Mouse (Mus musculus) hindbrain, embryonic 14.5 days (tissue): ENCODE results near the gene Ccdc115. TPM values are rescaled to one million over a fixed set of nuclear protein-coding genes. Genes with fewer than 3 reads are reported as not detected.

Experiments
- ATAC-seq: fragments of 200-750 bp; cut with Nextera tagmentation; 2 replicates; pipeline ENCODE4 v1.8.0; 2017; ENCODE audit warnings: moderate number of reproducible peaks, mild to moderate bottlenecking, moderate TSS enrichment, moderate library complexity; ENCODE audit not compliant: low FRiP score
- DNase-seq: peaks from one replicate; pipeline ENCODE4 v3.0.0-alpha.2; 2015; ENCODE audit warnings: low spot score
- H3K27ac ChIP-seq: fragments of 300-500 bp; sonication (generic); 2 replicates; pipeline ENCODE4 v1.5.1; 2014; ENCODE audit warnings: mild to moderate bottlenecking, moderate library complexity
- H3K27me3 ChIP-seq: fragments of 300-500 bp; sonication (generic); 2 replicates; pipeline ENCODE4 v1.6.1; 2014; ENCODE audit warnings: mild to moderate bottlenecking, low read length, mixed read lengths; ENCODE audit not compliant: control insufficient read depth, insufficient read depth
- H3K36me3 ChIP-seq: fragments of 300-500 bp; sonication (generic); replicated peaks from 2 replicates; pipeline ENCODE4 v1.6.1; 2014; ENCODE audit not compliant: control insufficient read depth, insufficient read depth
- H3K4me1 ChIP-seq: fragments of 300-500 bp; sonication (generic); replicated peaks from 2 replicates; pipeline ENCODE4 v1.6.1; 2014; ENCODE audit warnings: antibody characterized with exemption, low read length, mixed read lengths; ENCODE audit not compliant: control insufficient read depth, insufficient read depth
- H3K4me2 ChIP-seq: fragments of 300-500 bp; sonication (generic); replicated peaks from 2 replicates; pipeline ENCODE4 v1.6.1; 2014; ENCODE audit warnings: mild to moderate bottlenecking, moderate library complexity
- H3K4me3 ChIP-seq: fragments of 300-500 bp; sonication (generic); replicated peaks from 2 replicates; pipeline ENCODE4 v1.5.1; 2014; ENCODE audit warnings: mild to moderate bottlenecking, low read length
- H3K9ac ChIP-seq: fragments of 300-500 bp; sonication (generic); 2 replicates; pipeline ENCODE4 v1.6.1; 2014
- H3K9me3 ChIP-seq: fragments of 300-500 bp; sonication (generic); 2 replicates; pipeline ENCODE4 v1.6.1; 2016; ENCODE audit warnings: low read length; ENCODE audit not compliant: control insufficient read depth
- WGBS: fragments of 180-500 bp; shearing (Covaris S2); extraction: QIAGEN DNeasy Blood & Tissue Kit; methylation state at CpG from one replicate; pipeline ENCODE4 v1.1.7; 2014; 5-methylcytosine and 5-hydroxymethylcytosine counted together
- polyA plus RNA-seq: library from polyadenylated mRNA; unstranded; fragments of >200 nt; fragmentation: Nextera tagmentation; extraction: Ambion mirVana; gene quantifications from 2 replicates; pipeline ENCODE4 v1.2.1, GENCODE M21; 2014

The Ccdc115 gene
- polyA plus RNA-seq, result 59.5 and 60.6 TPM in 2 replicates

DNA sequence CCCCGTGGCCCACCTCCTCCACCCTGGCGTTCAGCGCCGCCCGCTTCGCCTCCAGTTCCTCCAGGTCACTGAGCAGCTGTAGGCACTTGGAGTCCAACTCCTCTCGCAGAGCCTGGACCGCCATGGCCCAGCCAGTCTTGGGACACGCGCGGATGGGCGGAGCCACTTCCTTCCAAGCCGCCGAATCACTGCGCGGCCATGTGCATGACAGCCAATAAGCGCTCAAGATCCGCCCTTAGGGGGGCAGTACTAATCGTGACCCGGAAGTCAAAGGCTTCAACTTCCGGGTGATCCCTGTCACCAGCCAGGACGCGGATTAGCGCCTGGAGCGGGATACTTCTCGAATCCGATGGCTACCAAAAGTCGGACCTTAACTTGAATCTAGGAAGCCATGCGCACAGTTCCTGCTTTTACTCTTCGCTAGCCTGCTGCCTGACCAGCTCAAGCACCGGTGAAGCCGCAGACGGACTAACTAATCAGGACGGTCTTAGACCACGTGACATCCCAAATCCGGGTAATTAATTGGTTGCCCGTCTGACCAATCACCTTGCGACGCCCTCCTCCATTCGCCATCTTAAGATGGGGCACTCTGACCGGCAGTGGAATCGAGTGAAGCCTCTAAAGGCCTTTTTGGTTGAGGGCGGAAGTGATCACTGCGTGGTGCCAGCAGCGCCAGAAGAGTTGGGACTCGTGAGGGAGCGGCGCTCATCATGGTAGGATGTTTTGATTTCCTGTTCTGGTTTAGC is at the start of gene Ccdc115, which contains the start of gene Imp4:
Ccdc115 (minus strand) TSS at position 458 of the 746 bp plus-strand sequence.
Imp4 (plus strand) TSS at position 637 of the 746 bp plus-strand sequence.
- H3K9ac ChIP-seq, result peak within 1 kb of the TSS; percentile 57
- H3K27ac ChIP-seq, result peak within 1 kb of the TSS; percentile 71
- ATAC-seq (peak; percentile 95), DNase-seq (peak; percentile 99)
- no peaks in the 10 kb centered on the region for H3K27me3 ChIP-seq
- no peaks in the 10 kb centered on the region for H3K9me3 ChIP-seq
- peak within 1 kb of the TSS; percentile 59 for H3K4me3 ChIP-seq
- H3K4me2 ChIP-seq, result peak within 1 kb of the TSS; percentile 72
- peaks cover 15% of the 10 kb centered on the region for H3K4me1 ChIP-seq
- under 1% methylated on average over 48 of the region's 48 CpGs for WGBS
- H3K36me3 ChIP-seq, result peaks cover 37% of the 10 kb centered on the region

DNA sequence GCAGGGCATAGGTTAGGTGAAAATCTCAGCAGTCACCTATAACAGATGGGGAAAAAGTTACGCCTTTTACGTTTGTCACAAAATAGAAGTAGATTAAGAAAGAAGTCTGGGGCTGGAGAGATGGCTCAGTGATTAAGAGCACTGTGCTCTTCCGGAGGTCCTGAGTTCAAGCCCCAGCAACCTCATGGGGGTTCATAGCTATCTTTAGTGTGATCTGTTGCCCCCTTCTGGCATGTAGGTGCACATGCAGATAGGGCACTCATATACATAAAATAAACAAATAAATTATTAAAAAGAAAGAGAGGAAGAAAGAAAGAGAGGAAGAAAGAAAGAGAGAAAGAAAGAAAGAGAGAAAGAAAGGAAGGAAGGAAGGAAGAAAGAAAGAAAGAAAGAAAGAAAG is 47.9 kb upstream of the Ccdc115 start:
- Histone ChIP-seq H3K27ac (no peak overlapping the region), H3K4me1 (no peaks in the 10 kb centered on the region; the same call in 1 of the 2 replicates), H3K9me3 (no peaks in the 10 kb centered on the region), H3K27me3 (no peaks in the 10 kb centered on the region), H3K36me3 (no peaks in the 10 kb centered on the region), H3K4me3 (no peak overlapping the region), H3K4me2 (no peak overlapping the region), H3K9ac (no peak overlapping the region)
- 92% methylated on average over 3 of the region's 3 CpGs for WGBS
- no peak for ATAC-seq
- no peak for DNase-seq

DNA sequence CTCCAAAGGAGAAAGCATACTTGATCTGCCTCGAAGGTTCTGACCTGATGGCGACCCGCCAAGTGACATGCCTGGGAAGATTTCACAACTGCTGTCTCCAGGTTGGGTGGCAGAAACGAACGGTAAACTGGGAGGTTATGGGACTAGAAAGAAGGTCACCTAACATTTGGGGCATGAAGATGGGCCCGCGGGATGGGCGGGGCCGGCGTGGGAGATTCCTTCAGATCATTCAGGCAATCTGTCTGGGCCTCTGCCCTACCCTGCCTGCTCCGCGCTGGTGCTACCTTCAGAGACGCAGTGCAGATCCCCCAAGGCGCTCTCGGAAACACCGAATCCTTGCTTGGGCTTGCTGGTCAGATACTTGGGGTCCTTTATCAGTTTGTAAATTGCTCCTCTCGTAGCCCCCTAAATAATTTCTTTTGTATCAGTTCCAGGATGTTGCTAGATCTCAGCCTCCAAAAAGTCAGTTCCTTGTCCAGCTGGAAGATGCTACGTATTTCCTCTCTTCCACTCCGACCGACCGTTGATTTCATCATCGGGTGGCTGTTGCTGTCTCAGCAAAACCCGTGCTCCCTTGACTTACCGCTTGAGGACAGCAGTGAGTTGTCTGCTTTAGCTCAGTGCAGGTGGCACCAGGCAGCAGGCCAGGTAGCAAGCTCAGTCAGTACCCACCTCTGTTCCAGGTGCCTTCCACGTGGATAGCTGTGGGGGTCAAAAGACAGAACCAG is 46.2 kb upstream of the Ccdc115 start:
- peak overlapping the region; percentile 31; the same call in 1 of the 2 replicates for H3K9ac ChIP-seq
- no peak overlapping the region for H3K27ac ChIP-seq
- H3K27me3 ChIP-seq, result no peaks in the 10 kb centered on the region
- no peaks in the 10 kb centered on the region for H3K9me3 ChIP-seq
- peak; percentile 67 for DNase-seq
- peak; percentile 53; the same call in 1 of the 2 replicates for ATAC-seq
- H3K4me1 ChIP-seq, result no peaks in the 10 kb centered on the region; the same call in 1 of the 2 replicates
- H3K4me3 ChIP-seq, result peak overlapping the region; percentile 21
- H3K4me2 ChIP-seq, result peak overlapping the region; percentile 51
- 9% methylated on average over 25 of the region's 25 CpGs for WGBS
- H3K36me3 ChIP-seq, result no peaks in the 10 kb centered on the region

DNA sequence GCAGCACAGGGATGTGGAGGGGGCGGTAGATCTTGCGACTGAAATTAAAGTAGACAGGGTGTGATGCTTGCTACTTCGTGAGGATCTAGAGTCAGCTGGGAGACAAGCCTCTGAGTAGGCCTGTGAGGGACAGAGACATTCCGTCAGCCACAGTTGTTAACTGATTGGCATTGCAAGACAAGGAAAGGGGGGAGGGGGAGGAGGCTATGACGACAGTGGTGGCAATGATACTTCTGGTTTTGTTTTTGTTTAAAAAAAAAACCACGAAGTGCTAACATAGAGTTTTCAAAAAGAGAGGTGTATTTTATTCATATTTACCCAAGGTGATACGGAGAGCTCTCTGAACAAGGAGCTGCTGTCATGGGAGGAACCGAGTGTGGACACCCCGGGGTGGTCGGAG is 45.0 kb upstream of the Ccdc115 start:
- Histone ChIP-seq H3K27ac (no peak overlapping the region), H3K36me3 (no peaks in the 10 kb centered on the region), H3K4me2 (no peak overlapping the region), H3K9ac (no peak overlapping the region), H3K27me3 (no peaks in the 10 kb centered on the region), H3K4me3 (no peak overlapping the region), H3K9me3 (no peaks in the 10 kb centered on the region), H3K4me1 (no peaks in the 10 kb centered on the region; the same call in 1 of the 2 replicates)
- ATAC-seq, result no peak
- no peak for DNase-seq
- WGBS, result 77% methylated on average over 10 of the region's 10 CpGs

DNA sequence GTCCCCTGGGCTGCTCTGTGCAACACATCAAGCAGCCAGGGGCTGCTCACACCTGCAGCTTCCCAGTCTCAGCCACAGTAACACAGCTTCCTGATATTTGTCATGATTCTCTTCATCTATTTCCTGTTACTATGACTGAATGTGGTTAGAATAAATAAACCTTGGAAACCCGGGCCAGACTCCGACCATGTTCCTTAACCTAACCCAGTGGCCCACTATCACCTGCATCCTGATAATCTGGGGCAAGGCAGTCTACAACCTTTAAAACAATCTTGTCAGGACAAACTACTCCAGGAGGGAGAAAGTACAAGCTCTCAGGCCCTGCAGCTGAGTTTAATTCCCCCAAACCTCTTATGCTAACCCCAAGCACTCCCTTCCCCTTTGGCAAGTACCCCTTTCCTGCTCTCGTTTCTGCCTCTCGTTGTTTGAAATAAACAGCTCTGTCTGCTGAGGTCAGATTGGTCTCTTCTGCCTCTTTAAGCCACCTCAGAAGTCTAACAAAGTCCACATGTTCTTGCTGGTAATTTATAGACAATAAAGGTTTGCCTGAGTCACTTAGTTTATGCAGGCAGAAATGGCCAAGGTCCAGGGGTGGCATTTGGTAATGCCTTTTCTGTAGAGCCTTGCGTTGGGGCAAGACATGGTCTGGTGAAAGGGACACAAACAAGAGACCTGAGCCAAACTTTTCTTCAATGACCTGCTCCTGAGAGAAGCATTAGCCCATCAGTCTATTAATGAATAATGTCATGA is 42.6 kb upstream of the Ccdc115 start:
- ATAC-seq, result no peak
- no peak overlapping the region for H3K4me2 ChIP-seq
- no peak overlapping the region for H3K4me3 ChIP-seq
- H3K9me3 ChIP-seq, result no peaks in the 10 kb centered on the region
- no peak overlapping the region for H3K9ac ChIP-seq
- no peaks in the 10 kb centered on the region for H3K36me3 ChIP-seq
- WGBS, result 86% methylated on average over 5 of the region's 5 CpGs
- H3K27ac ChIP-seq, result no peak overlapping the region
- H3K27me3 ChIP-seq, result no peaks in the 10 kb centered on the region
- DNase-seq, result no peak
- H3K4me1 ChIP-seq, result no peaks in the 10 kb centered on the region; the same call in 1 of the 2 replicates

DNA sequence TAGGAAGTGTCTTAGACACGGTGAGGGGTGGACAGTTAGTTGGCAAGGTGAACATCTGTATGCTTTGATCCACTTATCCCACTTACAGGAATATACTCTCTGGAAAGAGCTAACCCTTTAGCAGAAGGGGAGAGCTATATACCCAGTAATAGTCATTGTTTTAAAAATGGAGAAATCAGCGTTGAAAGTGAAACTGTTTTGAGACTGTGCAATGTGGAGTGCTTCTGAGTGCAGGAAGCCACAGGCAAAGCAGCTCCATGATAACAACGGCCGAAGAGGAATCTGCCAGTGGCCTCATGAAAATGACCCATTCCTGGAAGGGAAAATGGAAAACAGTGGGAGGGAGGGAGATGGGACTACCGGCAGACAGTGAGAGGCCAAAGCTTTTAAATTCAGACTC is 41.3 kb upstream of the Ccdc115 start:
- Histone ChIP-seq H3K4me1 (no peaks in the 10 kb centered on the region; the same call in 1 of the 2 replicates), H3K36me3 (no peaks in the 10 kb centered on the region), H3K4me2 (no peak overlapping the region), H3K27me3 (no peaks in the 10 kb centered on the region), H3K4me3 (no peak overlapping the region), H3K9me3 (no peaks in the 10 kb centered on the region), H3K9ac (no peak overlapping the region), H3K27ac (no peak overlapping the region)
- DNase-seq, result no peak
- no peak for ATAC-seq
- 80% methylated on average over 5 of the region's 5 CpGs for WGBS

DNA sequence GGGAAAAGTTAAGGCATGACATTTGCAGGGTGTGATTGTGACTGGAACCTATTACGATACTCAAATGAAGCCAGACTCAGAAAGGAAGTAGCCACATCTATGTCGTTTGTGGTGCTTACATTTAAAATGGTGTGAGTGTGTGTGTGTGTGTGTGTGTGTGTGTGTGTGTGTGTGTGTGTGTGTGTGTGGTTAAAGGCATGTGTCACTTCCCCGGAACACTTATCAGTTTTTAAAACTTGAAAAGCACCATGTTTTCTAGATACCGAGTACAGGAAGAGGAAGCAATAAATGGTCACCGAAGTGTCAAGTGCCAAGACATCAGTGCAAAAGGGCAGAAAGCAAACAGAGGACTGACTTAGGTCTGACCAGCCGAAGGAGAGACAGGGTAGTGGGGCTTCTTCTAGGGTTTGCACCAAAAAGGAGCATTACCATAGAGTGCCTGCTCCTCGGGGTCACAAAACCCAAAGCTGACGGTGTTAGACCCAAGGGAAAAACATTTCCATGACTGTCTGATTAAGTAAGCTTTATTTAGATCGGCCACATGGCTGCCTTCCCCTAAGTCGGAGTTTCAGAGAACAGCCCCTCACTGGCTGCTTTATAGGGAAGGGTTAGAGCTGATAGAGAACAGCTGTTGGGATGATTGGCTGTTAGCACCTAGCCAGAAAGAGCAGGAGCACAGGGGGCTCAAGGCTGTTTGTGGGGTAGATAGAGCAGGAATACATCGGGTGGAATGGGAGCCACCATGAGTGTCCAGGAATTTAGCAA is 39.6 kb upstream of the Ccdc115 start:
- ATAC-seq (no peak), DNase-seq (no peak)
- Histone ChIP-seq H3K4me2 (no peak overlapping the region), H3K9ac (no peak overlapping the region), H3K9me3 (no peaks in the 10 kb centered on the region), H3K27me3 (no peaks in the 10 kb centered on the region), H3K36me3 (no peaks in the 10 kb centered on the region), H3K4me3 (no peak overlapping the region), H3K27ac (no peak overlapping the region), H3K4me1 (no peaks in the 10 kb centered on the region)
- 77% methylated on average over 11 of the region's 11 CpGs for WGBS

DNA sequence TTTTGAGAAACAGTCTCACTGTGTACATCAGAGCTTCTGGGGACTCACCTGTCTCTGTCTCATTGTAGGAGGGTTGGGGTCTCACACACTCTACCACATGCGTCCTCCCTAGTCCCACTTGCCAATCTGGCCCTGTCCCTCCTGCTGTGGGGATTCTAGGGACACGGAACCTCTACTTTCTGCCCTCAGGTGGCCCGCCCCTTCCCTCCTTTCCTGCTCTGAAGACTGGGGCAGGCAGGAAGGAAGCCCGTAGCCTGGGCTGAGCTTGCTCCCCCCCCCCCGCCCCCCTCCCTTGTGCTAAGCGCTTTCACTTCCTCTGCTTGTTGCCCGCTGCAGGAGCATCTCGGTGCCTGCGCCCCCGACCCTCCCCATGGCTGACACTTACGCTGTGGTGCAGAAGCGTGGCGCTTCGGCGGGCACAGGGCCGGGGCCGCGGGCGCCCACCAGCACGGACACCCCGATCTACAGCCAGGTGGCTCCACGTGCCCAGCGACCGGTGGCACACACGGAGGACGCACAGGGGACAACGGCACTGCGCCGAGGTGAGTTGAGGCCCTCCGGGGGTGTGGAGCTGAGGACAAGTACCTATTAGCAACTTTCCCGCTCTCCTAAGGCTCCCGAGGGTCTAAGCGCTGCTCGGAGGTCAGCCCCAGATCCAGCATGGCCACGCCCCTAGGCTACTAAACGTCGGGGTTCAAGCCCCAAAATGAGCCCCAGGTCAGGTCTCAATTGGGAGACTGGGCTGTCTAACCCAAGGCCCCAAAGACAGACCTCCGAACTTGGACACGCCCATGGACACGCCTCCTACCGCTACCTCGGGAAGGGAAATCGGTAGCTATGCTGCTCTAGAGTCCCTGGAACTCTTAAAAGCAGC is 33.2 kb upstream of the Ccdc115 start:
- Histone ChIP-seq H3K9ac (peak overlapping the region; percentile 42), H3K4me3 (peak overlapping the region; percentile 44)
- WGBS, result 1% methylated on average over 42 of the region's 43 CpGs

More for the DNA sequence above, 33.2 kb upstream of the Ccdc115 start:
- 0 out of 2 replicates have a peak, but pooled peaks cover 7% of the 10 kb centered on the region for H3K4me1 ChIP-seq
- peaks cover 26% of the 10 kb centered on the region for H3K27me3 ChIP-seq
- no peaks in the 10 kb centered on the region for H3K36me3 ChIP-seq
- H3K4me2 ChIP-seq, result peak overlapping the region; percentile 93
- H3K9me3 ChIP-seq, result no peaks in the 10 kb centered on the region
- no peak for DNase-seq
- H3K27ac ChIP-seq, result no peak overlapping the region
- peak; percentile 53; the same call in 1 of the 2 replicates for ATAC-seq
